Mouse (Mus musculus) CD4-positive, CD25-positive, alpha-beta regulatory T cell, adult 4 months (primary cell): ENCODE measurements around the gene Patl2. TPM values are rescaled to one million over a fixed set of nuclear protein-coding genes. Genes with fewer than 3 reads are reported as not detected.
"Not testable (repeated sequence)": the region's sequence is repeated elsewhere in the genome, so short reads cannot be mapped to it uniquely, and the experiment has no call there.

Source experiments
- ATAC-seq: one replicate; pipeline ENCODE4 v1.8.0; 2017
- polyA plus RNA-seq, 2 experiments: library from polyadenylated mRNA; unstranded; fragments of 100-300 nt; shearing (Covaris generic); gene quantifications; one replicate each; pipeline ENCODE4 v1.2.1; 2017

The Patl2 gene
- 1 to 10 TPM; 1.2 to 1.5 TPM for polyA plus RNA-seq

DNA sequence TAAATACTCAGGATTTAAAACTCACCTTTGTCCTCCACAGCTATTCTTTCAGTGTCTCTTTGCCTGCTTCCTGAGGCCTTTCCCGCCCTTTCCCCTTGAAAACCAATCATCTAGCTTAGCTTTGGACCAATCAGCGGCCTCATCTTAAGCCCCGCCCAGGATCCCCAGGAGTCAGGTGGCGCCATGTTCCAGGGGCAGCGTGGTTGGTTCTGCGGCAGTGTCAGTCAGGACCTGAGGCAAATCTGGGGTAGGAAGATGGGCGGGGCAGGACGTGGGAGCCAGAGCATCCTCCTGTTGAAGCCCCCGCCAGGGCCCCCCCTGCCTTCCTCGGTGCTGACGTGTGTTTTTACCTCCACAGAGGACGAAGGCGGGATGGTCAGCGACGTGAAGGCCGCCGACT is at the start of gene Patl2, which contains the start of gene Terb2:
Gene Patl2 (minus strand): TSS at position 84 of the 400 bp plus-strand sequence.
Gene Terb2 (plus strand): TSS at position 167 of the 400 bp plus-strand sequence.
- ATAC-seq: no peak

DNA sequence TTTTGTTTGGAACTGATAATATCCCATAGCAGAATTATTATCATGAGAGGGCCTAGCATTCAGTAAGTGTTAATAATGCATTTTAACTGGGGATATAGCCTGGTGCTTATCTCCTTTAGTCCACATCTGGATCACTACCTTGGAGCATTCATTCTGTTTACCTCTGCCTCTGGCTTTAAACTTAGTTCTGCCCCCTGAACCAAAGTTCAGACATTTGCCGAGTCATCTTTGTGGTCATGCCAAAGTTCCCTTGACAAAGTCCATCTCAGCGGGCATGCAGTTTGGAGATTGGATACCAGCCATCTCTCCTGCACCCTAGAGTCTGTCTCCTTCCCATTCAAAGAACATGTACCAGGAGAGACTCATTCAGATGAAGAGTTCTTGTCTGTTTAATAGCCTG is 49.4 kb upstream of the Patl2 start:
- ATAC-seq: no peak

DNA sequence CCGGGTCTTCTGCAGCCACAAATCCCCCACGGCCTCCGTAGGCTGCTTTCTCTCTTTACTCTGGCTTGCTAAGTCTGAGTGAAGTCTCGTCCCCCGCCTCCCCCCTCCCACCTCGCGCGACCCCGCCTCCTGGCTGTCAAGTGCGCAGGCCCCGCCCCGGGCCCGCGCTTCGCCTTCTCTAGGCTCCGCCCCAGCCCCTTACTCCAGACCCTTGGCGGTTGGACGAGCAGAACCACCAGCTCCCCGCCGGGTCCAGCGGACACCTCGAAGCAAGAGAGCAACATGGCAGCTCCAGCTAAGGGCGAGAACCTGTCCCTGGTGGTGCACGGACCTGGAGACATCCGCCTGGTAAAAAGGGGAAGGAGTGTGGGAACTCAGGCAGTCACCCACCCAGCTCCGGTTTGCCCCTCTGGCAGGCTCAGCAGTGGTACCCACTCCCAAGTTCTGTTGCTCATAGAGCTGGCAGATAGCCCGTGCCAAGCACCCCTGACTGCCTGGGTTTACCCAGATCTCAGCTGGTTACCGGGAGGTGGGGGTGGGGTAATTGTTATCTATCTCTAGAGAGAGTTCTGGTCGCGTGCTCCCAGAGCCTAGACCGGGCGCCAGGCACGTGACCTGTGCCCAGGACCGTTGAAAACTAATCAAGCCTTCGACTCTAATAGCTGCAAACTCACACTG is 48.8 kb upstream of the Patl2 start, which contains the start of gene Sord:
Gene Sord (plus strand): TSS at position 139 of the 678 bp plus-strand sequence.
- ATAC-seq: peak; percentile 84

DNA sequence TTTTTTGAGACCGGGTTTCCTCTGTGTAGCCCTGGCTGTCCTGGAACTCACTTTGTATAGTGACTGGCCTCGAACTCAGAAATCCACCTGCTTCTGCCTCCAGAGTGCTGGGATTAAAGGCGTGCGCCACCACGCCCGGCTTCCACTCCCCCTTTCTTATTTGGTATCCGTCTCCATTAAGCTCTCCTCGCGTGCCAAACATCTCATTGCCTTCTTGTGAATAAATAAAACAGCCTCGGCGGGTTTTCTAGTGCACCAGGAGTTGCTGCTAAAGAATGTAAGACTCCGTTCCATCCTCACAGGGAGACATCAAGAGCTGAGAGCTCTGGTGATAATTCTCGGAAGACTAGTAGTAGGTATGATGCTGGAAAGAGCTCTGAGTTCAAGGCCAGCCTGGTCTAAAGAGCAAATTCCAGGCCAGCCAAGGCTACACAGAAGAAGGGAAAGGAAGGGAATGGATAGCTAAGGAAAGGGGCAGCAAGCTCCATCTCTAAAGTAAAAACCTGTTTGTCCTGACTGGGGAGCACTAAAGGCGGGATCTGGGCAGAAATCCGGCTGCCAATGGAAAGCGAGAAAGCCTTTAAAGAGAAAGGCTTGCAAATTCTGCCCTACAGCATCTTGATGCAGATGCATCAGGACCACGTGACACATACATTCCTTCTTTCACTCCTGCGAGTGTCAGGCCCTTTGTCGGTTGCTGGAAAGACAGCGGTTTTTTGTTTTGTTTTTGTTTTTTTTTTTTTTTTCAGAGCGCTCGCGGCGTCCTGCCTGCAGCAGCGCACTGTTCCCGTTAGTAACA is 48.0 kb upstream of the Patl2 start:
- ATAC-seq: peak; percentile 40

DNA sequence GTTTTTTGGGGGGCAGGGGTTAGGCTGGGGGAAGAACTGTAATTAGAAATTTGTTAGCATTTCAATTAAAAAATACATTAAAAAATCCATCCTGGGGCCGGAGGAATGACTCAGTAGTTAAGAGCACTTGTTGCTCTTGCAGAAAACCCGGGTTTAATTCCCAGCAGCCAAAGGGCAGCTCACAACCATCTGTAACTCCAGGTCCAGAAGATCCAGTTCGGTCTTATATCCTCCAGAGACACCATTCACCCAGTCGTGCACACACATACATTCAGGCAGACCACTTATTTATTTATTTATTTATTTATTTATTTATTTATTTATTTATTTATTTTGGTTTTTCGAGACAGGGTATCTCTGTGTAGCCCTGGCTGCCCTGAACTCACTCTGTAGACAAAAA is 47.4 kb upstream of the Patl2 start:
- no peak for ATAC-seq

DNA sequence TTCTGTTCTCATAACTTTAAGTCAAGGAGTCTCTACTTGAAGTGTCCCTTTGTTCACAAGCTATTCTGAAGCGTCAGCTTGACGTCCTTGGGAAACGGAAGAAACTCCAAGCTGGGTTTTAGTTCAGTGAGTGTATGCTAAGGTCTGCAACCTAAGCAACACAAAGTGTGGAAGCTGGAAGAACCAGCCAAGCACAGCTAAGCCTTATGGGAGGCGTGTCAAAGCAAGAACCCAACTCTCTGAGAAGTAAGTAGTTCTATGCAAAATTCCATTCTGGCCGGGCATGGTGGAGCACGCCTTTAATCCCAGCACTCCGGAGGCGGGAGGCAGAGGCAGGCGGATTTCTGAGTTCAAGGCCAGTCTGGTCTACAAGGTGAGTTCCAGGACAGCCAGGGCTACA is 45.6 kb upstream of the Patl2 start:
- ATAC-seq: no peak

DNA sequence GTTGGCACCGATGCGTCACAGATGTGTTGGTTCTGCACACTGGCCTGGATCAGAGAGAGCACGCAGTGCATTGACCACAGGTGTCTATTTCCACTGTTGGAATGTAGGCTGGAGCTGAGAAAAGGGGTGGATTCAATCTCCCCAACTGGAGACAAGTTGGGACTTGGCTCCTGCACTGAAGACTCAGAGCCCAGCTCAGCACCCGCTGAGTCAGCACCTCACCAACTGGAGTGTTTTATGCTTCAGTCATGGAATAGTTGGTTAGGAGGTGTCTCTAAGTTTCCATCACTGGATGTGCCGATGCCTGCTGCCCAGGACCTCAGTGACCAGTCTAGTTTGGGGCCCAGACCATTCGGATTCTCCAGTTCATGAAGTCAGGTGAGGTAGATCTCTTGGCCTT is 44.4 kb upstream of the Patl2 start:
- no peak for ATAC-seq

DNA sequence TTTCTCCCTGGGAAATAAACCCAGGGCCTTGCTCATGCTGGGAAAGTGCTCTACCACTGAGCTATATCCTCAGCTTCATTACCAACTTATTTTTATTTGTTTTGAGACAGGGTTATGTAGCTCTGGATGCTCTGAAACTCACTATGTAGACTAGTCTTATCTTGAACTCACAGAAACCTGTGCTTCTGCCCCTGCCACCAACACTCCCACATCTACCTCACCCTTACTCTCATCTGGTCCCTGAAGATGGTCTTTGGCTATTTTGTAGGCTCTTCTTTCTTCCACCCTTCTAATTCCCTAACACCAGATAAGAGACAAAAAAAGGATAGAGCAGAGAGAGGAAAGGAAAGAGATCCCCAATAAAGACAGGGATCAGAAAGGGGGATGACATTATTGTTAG is 37.7 kb upstream of the Patl2 start:
- no peak for ATAC-seq

DNA sequence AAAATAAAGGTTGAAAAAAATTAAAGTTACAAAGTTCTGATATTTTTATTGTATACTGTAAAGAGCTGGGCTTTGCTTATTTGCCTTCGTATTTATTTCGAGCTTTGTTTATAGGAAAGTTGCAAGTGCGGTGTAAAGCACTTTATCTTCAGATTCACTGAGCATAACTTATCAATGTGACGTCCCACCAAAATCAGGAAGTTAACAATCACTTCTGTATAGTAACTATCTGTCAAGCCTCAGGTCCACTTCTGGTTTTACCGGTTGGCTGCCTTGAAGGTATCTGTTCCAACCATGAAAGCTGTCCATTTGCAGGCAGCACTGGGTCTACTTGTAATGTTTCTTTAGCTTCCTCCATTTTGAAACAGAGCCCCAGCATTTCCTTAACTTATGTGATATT is 36.3 kb upstream of the Patl2 start:
- ATAC-seq: no peak

DNA sequence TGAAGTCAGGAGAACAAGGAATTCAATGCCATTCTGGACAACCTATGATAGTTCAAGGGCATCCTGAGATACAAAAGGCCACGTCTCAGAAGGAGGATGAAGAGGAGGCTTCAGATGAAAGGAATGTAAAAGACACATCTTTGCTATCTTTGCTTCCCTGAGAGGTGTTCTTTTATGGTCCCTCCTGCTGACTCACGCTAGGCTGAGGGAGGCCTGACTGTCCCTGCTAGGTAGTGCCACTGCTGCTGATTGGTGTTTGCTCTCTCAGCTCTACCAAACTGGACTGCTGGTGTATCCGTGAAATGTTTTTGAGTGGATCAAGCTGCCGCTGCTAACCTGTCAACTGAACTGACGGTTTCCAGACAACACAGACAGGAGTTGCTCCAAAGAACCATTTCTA is 35.8 kb upstream of the Patl2 start:
- no peak for ATAC-seq

DNA sequence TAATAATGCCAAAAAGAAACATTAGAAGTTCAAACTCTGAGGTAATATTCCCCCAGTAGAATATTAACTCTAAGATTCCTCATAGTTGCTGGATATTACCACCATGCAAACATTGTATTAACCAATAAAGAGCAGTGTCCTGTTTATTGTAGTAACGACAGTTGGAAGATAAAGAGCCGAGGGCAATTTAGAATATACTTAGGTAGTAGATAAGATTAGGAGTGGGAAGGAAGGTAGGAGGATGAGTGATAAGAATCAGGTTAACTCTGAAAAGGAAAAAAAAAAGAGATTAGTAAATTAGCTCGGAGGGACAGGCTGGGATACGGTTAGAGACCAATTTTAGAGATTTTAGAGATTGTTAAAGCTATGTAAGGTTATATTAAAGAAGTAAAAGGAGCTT is 35.4 kb upstream of the Patl2 start:
- ATAC-seq: no peak

DNA sequence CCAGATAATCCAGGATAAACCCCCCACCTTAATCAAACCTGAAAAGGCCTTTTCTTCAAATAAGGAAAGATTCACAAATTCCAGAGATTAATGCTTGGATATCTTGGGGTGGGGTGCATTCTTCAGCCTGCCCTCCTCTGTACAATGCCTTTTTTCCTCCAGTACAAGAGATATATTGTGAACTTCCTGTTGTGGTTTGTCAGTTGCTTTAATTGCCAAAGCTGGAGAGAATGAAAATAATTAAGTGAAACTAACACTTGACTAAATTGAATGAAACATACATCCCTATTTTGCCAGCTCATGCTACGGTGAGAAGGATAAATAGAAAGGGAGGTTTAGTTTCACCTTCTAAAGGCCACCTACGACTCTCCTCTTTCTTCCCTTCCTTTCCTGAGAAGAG is 32.2 kb upstream of the Patl2 start:
- no peak for ATAC-seq

DNA sequence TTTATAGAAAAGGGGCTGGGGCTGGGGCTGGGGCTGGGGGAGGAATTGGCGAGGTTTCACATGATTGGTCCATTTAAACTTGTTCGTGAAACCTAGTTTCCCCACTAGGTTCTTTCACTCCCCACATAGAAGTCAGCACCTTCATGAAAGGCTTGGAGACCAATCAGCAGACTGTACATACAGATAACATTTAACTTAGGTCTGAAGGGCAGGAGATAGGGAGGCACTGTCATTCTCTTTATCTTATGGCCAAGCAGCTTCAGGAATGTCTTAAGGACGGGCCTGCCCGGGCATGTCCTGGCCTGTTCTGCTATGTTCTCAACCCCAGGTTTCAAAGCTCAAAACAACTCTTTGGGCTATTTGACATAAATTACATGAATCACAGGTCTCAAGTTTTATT is 31.1 kb upstream of the Patl2 start:
- ATAC-seq: not testable (repeated sequence)

DNA sequence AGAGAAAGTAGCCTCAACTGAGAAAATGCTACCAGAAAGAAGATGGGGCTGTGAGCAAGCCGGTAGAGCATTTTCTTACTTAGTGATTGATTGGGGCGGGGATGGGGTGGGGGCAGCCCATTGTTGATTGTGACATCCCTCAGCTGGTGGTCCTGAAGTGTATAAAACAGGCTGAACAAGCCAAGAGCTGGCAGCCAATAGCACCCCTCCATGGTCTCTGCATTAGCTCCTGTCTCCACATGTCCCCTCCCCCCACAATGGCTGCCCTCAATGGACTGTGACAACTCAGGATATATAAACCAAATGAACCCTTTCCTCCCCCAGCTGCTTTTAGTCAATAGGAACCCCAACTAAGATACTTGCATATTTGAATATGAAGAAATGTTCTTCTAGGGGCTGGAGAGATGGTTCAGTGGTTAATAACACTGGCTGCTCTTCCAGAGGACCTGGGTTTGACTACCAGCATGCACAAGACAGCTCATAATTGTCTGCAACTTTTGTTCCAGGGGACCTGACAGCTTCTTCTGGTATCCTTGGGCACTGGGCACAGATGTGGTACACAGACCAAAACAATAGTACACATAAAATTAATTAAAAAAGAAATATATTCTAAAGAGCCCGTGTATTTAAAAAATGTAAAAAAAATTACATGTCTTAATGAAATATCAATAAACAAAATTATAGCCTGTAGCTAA is 24.7 kb upstream of the Patl2 start:
- ATAC-seq: no peak

DNA sequence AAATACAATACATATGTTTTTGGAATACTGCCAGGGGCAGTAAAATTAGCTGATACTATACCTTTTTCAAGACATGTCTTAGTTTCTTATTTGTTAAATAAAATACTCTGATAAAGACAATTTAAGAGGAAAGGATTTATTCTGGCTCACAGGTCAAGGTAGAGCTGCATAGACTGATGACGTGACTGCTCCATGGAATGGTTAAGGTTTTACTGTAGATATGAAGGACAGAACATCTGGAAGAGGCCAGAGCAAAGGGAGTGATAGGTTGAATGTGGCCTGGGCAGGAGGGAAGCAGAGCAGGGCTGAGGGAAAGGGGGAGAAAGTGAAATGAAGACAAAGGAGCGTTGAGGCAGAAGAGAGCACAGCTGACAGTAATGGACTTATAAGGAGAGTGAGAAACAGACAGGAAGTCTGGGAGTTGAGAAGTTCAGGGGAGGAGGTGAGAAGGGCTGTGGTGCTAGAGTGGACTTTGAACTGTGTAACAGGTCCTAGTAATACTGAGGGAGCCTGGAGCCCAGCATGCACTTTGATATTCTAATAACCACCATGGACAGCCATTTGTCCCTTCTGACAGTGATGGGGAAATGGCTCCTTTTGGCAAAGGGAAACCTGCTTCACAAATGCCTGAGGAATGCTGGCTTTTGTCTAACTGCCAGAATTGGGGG is 20.6 kb upstream of the Patl2 start:
- ATAC-seq: no peak

DNA sequence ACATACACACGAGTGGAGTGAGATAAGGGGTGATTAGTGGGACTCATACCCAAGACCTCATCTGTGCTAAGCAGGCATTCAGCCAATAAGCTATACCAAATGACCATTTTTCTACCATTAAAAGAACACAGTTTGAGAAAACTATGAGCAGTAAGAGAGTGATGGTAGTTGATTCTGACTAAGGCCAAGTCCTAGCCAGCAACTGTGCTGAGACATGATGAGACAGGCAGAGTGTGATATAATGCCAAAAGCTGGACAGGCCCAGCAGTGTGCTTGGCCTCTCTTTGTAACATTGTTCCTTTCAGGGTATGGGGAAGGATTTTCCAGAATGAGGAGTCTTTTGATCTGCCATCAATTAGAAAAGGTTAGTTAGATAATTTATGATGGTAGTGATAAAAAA is 15.5 kb upstream of the Patl2 start:
- no peak for ATAC-seq

DNA sequence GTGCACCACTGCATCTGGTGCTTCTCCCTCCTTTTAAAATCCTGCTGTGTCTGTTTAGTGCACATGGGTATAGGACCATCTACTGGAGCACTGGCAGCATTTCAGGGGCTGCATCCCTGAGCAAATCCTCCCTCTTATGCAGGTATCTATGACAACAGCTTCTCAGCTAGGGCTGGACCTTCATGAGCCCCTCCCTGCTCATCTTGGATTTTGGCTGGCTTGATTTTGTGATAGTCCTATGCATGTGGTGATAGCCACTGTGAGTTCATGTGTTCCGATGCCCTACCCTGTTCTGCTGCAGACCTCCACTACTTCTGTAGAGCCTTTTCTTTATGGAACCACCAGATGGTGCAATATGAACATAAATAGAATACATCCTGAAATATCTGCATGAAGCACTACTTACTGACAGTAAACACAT is 8.5 kb upstream of the Patl2 start:
- peak; percentile 74 for ATAC-seq

DNA sequence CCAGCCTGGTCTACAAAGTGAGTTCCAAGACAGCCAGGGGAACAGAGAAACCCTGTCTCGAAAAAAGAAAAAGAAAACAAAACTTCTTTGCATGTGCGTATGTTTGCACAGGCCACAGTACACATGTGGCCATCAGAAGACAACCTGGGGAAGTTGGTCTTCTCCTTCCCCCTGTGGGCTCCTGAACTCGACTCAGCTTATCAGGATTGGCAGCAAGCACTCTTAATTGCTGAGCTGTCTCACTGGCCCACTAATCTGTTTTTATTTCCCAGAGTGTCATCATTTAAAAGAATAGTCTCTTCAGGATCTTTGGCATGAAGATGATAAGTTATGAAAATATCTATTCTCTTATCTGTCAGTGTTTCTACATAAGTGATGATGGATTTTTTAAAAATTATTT is 5.9 kb upstream of the Patl2 start:
- no peak for ATAC-seq

DNA sequence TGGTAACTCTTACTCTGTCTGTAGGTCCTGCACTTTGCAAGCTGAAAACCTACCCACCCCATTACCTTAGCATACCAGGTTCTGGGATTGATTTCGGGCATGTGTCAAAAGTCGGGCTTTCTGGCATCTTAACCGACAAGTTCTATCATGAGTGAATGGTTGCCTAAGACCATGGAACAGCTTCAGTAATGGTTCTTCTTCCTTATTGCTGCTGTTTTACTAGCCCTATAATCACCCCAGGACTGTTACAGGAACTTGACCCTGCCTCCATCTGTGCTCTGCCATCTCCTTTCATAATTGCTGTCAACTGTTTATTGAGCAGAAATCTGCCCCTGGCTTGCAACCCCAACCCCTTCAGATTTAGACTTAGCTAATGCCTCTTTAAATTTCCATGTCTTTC is 762 bp upstream of the Patl2 start:
- ATAC-seq: no peak

DNA sequence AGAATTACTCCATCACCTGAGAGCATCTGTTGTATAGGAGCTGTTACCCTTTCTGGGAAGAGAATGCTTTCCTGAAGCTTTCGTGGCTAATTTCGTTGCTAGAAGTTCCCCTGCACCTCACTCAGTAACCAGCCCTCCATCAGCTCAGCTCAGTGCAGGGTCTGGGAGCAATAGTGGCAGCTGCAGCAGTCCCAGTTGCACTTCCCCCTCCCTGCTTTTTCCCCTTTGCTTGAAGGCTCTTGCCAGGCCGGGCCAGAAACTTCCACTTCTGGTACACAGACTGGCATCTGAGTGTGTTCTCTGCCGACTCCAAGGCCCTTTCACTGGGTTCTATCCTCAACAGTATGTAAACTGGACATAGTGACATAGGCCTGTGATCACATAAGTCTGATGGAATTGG is 903 bp downstream of the Patl2 start:
- no peak for ATAC-seq

DNA sequence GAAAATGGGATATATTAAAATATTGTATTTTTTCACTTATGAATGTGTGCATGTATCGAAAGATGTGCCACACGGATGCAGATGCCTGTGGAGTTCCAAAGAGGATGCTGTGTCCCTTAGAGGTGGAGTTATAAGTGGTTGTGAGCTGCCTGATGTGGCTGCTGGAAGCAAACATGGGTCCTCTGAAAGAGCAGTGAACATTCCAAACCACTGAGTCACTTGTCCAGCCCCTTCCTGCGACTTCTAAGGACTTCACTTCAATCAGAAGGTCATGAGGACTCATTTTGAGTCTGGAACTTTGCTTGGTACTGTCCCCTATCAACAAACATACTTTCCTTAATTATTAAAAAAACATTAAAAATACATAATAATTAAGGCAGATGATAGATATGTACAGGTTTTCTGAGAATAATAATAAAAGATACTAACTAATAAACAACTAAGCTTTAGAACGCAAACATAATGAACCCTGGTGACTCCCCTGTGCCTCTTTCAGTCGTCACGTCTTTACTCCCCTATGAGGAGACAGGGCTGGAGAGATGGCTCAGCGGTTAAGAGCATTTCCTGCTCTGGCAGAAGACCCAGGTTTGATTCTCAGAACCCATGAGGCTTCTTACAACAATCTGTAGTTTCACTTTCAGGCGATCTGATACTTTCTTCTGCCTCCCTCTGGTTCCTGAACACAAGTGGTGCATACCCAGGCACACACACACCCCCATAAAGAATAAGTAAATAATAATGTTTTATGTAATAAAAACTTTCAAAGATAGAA is 5.8 kb downstream of the Patl2 start:
- peak; percentile 99 for ATAC-seq

DNA sequence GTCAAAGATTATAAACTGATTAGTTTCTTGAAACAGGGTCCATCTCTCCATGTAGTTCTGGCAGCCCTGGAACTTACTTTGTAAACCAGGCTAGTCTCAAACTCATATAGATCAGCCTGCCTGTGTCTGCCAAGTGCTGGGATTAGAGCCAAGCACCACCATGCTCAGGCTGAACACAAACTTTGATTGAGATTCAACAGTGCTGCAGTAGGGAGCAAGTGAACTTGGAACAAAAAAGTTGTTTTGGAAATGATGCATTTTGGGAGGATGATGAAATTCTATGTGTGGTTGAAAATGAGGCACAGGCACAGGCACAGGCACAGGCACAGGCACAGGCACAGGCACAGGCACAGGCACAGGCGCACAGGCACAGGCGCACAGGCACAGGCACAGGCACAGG is 13.8 kb downstream of the Patl2 start:
- no peak for ATAC-seq
